Mouse (Mus musculus) embryo, embryonic 10.5 days (tissue): ENCODE results near the gene Clec2g.
"Not testable (repeated sequence)": the region's sequence is repeated elsewhere in the genome, so short reads cannot be mapped to it uniquely, and the experiment has no call there.

ENCODE experiments used
- DNase-seq: peaks from one replicate; pipeline ENCODE4 v3.0.0-alpha.2; 2015; ENCODE audit warnings: low spot score

Gene Clec2g

DNA sequence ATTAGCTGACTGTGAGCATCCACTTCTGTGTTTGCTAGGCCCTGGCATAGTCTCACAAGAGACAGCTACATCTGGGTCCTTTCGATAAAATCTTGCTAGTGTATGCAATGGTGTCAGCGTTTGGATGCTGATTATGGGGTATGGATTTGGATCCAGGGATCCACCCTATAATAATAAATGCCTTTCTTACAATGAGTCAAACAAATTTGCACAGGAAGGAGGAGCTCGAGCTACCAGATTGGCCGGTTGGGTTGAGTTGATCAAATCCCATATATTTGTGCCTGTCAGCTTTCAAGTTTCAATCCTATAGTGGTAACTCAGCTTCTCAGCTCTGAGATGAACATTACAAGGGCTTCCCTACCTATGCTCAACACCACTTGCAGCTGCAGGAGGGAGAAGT lies at the start of gene Clec2g:
Clec2g (plus strand) TSS at position 301 of the 400 bp plus-strand sequence.
- not testable (repeated sequence) for DNase-seq

DNA sequence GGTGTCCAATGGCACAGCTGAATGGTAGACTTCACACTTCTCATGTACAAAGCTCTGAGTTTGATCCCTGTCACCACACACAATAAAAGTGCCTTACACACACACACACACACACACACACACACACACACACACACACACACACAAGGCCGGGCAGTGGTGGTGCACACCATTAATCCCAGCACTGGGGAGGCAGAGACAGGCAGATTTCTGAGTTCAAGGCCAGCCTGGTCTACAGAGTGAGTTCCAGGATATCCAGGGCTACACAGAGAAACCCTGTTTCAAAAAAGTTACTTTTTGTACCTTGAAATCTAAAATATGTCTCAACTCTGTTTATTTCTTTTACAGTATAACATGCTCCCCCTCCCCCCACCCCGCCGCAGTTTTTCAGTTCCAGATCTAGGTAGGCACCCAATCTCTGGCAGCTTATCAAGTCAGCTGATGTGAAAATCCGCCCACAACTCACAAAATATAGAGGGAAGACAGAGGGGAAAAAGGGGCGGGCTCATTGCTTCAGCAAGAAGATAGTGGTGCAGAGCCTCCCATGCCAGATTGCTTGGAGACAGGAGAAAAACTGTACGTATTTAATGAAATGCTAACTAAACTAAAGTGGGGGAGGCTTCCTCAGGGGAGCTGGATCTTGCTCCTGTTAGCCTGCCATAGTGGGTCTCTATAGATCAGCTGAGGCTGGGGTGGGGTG lies 46.9 kb upstream of the Clec2g start, which contains the start of gene Clec2i:
Clec2i (plus strand) TSS at position 498 of the 700 bp plus-strand sequence.
- DNase-seq = not testable (repeated sequence)

DNA sequence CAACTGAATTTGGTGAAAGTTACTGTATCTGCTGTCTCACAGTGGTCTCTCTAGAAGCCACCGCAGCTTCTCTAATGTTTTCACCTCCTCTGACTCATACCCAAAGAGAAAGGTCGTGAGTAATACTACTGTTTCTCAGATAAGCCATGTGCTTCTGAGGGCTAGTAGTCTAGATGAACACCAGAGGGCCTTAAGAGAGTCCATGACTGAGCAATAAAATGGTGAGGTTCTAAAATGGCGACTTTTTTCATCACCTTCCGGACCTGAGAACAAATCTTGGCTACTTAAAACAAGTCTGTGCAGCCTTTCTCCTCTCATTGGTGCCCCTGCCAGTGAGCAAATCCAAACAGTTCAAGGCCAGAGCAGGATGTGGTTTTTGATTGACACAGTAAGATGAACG lies 45.3 kb upstream of the Clec2g start:
- no peak for DNase-seq

DNA sequence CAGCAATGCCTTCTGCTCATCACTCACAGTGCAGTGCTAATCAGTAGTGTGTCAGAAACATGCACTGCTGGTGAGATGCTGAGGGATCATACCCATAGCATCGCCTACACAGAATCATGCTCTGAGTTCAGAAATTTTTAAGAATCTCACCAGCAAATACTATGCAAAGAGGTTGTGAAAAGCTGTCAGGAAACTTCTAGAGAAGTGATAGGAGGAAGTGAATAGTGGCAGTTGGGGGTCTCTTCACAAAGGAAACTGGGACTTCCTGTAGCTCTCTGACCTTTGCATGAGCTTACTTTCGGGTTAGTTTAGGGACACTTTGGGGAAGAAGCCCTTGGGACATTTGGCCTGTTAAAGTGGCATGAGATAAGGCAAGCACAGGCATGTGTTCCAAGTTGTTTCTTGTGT lies 43.2 kb upstream of the Clec2g start, which contains the start of gene BC035044:
BC035044 (minus strand) TSS at position 179 of the 408 bp plus-strand sequence.
- DNase-seq = no peak

GRCm38 (mm10) chr6:128895404-128896001 lies 38.7 kb upstream of the Clec2g start:
- no peak for DNase-seq

DNA sequence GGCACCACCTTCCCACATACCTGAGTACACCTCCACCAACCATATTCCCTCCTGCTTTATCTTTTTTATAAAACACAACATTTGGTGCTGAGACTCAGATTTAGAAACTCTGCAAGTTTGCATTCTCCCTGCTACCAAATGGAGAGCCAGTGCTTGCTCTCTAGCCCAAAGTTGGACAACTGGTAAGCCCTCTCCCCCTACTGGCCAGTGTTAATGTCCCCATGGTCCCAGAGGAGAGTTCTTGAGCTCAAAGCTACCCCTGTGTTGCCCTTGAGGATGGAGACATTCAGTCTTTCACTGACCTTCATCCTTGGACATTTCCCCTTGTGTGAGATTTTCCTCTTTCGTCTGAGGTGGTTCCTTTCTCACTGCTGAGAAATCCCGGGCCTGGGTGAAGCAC lies 34.1 kb upstream of the Clec2g start:
- no peak for DNase-seq

DNA sequence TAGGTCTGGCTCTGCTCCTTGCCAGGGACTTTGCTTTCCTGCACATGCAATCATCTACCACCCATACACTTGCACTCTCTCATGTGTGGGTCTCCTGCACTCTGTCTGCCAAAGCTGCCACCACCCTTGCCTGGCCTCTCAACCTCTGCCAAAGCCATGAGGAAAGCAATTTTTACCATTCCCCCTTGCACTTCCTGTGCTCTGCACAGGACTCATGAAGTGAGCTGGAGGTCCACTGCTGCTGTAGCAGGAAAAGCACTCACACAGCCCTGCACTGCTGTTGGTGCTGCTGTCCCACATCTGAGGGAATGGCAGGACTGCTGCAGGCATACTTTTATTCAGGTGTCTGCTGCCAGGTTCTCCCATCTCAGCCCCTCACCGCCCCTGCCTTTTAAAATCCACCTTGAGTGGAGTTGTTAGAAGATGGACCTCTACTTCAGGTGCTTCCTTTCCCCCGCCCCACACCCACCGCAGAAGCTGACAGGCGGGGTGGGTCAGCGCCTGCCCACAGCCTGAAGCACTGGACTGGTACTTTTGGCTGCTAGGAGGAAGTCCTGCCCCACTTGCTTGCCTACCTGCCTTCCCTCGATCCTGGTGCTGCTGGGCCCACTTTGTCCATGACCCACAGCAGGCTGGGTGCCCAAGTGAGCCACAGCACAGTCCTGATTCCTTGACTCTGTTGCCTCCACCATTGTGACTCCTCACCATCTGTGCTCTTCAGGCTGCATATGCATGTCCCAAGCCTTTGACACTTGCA lies 33.2 kb upstream of the Clec2g start:
- not testable (repeated sequence) for DNase-seq

GRCm38 (mm10) chr6:128913598-128914254 lies 20.5 kb upstream of the Clec2g start:
- DNase-seq = no peak

DNA sequence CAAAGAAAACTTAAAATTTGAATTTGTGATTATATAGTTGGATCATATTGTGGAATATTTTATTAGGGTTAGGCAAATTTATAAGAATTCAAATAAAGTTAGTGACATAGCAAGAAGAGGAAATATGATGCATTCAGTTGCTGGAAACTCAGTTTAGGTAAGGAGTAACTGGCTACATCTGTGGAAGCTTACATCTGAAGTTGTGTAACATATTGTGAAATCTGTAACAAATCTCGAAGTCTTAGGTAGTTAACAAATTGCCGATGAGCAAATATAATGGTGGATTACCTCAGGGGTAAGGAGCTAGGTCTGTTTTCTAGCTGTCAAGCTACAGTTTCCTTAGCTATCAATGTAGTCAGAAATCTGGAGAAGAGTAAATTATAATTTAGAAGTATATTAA lies 16.9 kb upstream of the Clec2g start:
- DNase-seq = no peak

- peak; percentile 7 for DNase-seq
Observed at GRCm38 (mm10) chr6:128933050-128933449, 1.1 kb upstream of the Clec2g start.

- not testable (repeated sequence) for DNase-seq
Observed at GRCm38 (mm10) chr6:128935889-128936665, 1.9 kb downstream of the Clec2g start.

GRCm38 (mm10) chr6:128941646-128942421 lies 7.7 kb downstream of the Clec2g start:
- no peak for DNase-seq

GRCm38 (mm10) chr6:128945564-128945963 lies 11.4 kb downstream of the Clec2g start:
- DNase-seq = no peak

- DNase-seq = no peak
Observed at GRCm38 (mm10) chr6:128961110-128961509, 26.9 kb downstream of the Clec2g start.

GRCm38 (mm10) chr6:128962108-128962507 lies 27.9 kb downstream of the Clec2g start:
- DNase-seq = not testable (repeated sequence)

GRCm38 (mm10) chr6:128964519-128964918 lies 30.3 kb downstream of the Clec2g start:
- no peak for DNase-seq

DNA sequence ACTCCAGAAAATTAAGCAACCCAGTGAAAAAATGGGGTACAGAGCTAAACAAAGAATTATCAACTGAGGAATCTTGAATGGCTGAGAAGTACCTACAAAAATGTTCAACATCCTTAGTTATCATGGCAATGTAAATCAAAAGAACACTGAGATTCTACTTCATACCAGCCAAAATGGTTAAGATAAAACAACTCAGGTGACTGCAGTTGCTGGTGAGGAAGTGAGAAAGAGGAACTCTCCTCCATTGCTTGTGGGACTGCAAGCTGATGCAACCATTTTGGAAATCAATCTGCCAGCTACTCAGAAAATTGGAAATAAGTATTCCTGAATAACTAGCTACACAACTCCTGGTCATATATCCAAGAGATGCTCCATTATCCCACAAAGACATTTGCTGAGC lies 34.3 kb downstream of the Clec2g start:
- no peak for DNase-seq

- no peak for DNase-seq
Observed at GRCm38 (mm10) chr6:128969741-128970140, 35.6 kb downstream of the Clec2g start.

DNA sequence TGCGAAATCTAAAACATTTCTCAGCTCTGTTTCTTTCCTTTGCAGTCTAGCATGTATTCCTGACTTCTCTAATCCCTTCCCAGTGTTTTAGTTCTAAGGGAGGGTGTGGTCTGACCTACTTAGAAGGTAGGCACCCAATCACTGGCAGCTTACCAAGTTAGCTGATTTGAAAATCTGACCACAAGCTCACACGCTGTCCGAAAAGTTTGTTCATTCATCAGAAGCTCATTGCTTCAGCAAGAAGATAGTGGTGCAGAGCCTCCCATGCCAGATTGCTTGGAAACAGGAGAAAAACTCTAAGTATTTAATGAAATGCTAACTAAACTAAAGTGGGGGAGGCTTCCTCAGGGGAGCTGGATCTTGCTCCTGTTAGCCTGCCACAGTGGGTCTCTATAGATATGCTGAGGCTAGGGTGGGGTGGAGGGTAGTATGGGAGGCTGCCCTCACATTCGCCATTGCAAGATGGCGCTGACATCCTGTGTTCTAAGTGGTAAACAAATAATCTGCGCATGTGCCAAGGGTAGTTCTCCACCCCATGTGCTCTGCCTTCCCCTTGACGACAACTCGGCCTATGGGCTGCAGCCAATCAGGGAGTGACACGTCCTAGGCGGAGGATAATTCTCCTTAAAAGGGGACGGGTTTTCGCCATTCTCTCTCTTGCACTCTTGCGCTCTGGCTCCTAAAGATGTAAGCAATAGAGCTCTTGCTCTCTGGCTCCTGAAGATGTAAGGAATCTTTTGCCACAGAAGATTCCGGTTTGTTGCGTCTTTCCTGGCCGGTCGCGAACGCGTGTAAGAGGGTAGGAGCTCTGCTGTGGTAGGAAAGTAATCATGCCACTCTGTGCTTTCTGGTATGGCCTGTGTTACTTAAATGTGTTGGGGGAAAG lies 36.6 kb downstream of the Clec2g start:
- DNase-seq = not testable (repeated sequence)
